Mouse (Mus musculus) kidney, embryonic 14.5 days (tissue): ENCODE results near the gene Mrc1. TPM values are rescaled to one million over a fixed set of nuclear protein-coding genes. Genes with fewer than 3 reads are reported as not detected.

ENCODE experiments used
- ATAC-seq: fragments of 200-750 bp; cut with Nextera tagmentation; 2 replicates; pipeline ENCODE4 v1.8.0; 2017; ENCODE audit warnings: moderate number of reproducible peaks, mild to moderate bottlenecking, moderate TSS enrichment, moderate library complexity; ENCODE audit not compliant: low FRiP score, low TSS enrichment
- H3K27ac ChIP-seq: fragments of 300-500 bp; sonication (generic); 2 replicates; pipeline ENCODE4 v1.5.1; 2014; ENCODE audit warnings: low read depth, mild to moderate bottlenecking, low read length, moderate library complexity, mixed read lengths
- H3K27me3 ChIP-seq: fragments of 300-500 bp; sonication (generic); 2 replicates; pipeline ENCODE4 v1.6.1; 2014; ENCODE audit warnings: mild to moderate bottlenecking, low read length; ENCODE audit not compliant: control insufficient read depth, insufficient read depth
- H3K36me3 ChIP-seq: fragments of 300-500 bp; sonication (generic); 2 replicates; pipeline ENCODE4 v1.6.1; 2014; ENCODE audit warnings: low read length, mixed read lengths; ENCODE audit not compliant: control insufficient read depth, insufficient read depth
- H3K4me1 ChIP-seq: fragments of 300-500 bp; sonication (generic); 2 replicates; pipeline ENCODE4 v1.6.1; 2014; ENCODE audit warnings: low read length, mixed read lengths; ENCODE audit not compliant: control insufficient read depth, insufficient read depth
- H3K4me2 ChIP-seq: fragments of 300-500 bp; sonication (generic); replicated peaks from 2 replicates; pipeline ENCODE4 v1.6.1; 2014; ENCODE audit warnings: low read depth, mild to moderate bottlenecking, low read length
- H3K4me3 ChIP-seq: fragments of 300-500 bp; sonication (generic); 2 replicates; pipeline ENCODE4 v1.5.1; 2014; ENCODE audit warnings: mild to moderate bottlenecking, low read length
- H3K9ac ChIP-seq: fragments of 300-500 bp; sonication (generic); 2 replicates; pipeline ENCODE4 v1.6.1; 2014; ENCODE audit warnings: low read depth, mild to moderate bottlenecking, low read length, moderate library complexity
- H3K9me3 ChIP-seq: fragments of 300-500 bp; sonication (generic); 2 replicates; pipeline ENCODE4 v1.6.1; 2016; ENCODE audit warnings: low read length; ENCODE audit not compliant: control insufficient read depth
- WGBS: fragments of 180-500 bp; shearing (Covaris S2); extraction: QIAGEN DNeasy Blood & Tissue Kit; methylation state at CpG from one replicate; pipeline ENCODE4 v1.1.7; 2014; 5-methylcytosine and 5-hydroxymethylcytosine counted together
- polyA plus RNA-seq: library from polyadenylated mRNA; unstranded; fragments of >200 nt; fragmentation: Nextera tagmentation; extraction: Ambion mirVana; gene quantifications from 2 replicates; pipeline ENCODE4 v1.2.1, GENCODE M21; 2014

Mrc1 gene
- polyA plus RNA-seq, 1 experiment from 2014 or later = 5.0 TPM

GRCm38 (mm10) chr2:14233983-14234382, 4.8 kb downstream of the Mrc1 start:
- 60% methylated on average over 2 of the region's 2 CpGs for WGBS
- Histone ChIP-seq H3K4me2 (no peak overlapping the region), H3K9ac (no peak overlapping the region), H3K36me3 (no peaks in the 10 kb centered on the region), H3K4me1 (no peaks in the 10 kb centered on the region), H3K4me3 (no peak overlapping the region), H3K9me3 (no peaks in the 10 kb centered on the region), H3K27me3 (no peaks in the 10 kb centered on the region), H3K27ac (no peak overlapping the region)
- ATAC-seq = no peak

- no peak overlapping the region for H3K27ac ChIP-seq
- H3K9me3 ChIP-seq = no peaks in the 10 kb centered on the region
- ATAC-seq = no peak
- no peaks in the 10 kb centered on the region for H3K36me3 ChIP-seq
- H3K9ac ChIP-seq = no peak overlapping the region
- no peak overlapping the region for H3K4me3 ChIP-seq
- 88% methylated on average over 5 of the region's 5 CpGs for WGBS
- no peak overlapping the region for H3K4me2 ChIP-seq
- H3K27me3 ChIP-seq = no peaks in the 10 kb centered on the region
- no peaks in the 10 kb centered on the region for H3K4me1 ChIP-seq
These were observed 6.1 kb downstream of the Mrc1 start for GRCm38 (mm10) chr2:14235319-14235718.

- H3K4me2 ChIP-seq = no peak overlapping the region
- no peaks in the 10 kb centered on the region for H3K4me1 ChIP-seq
- no peak overlapping the region for H3K27ac ChIP-seq
- no peaks in the 10 kb centered on the region for H3K36me3 ChIP-seq
- no peak overlapping the region for H3K4me3 ChIP-seq
- 86% methylated on average over 4 of the region's 4 CpGs for WGBS
- no peaks in the 10 kb centered on the region for H3K27me3 ChIP-seq
- H3K9ac ChIP-seq = no peak overlapping the region
- H3K9me3 ChIP-seq = no peaks in the 10 kb centered on the region
- no peak for ATAC-seq
These were observed 7.7 kb downstream of the Mrc1 start for GRCm38 (mm10) chr2:14236920-14237319.

GRCm38 (mm10) chr2:14237723-14238122, 8.5 kb downstream of the Mrc1 start:
- no peaks in the 10 kb centered on the region for H3K36me3 ChIP-seq
- WGBS = 31% methylated on average over 4 of the region's 4 CpGs
- H3K4me1 ChIP-seq = no peaks in the 10 kb centered on the region
- no peak overlapping the region for H3K4me3 ChIP-seq
- H3K9ac ChIP-seq = no peak overlapping the region
- no peaks in the 10 kb centered on the region for H3K9me3 ChIP-seq
- H3K27ac ChIP-seq = no peak overlapping the region
- no peaks in the 10 kb centered on the region for H3K27me3 ChIP-seq
- ATAC-seq = no peak
- H3K4me2 ChIP-seq = no peak overlapping the region

GRCm38 (mm10) chr2:14239151-14239550, 10.0 kb downstream of the Mrc1 start:
- H3K9ac ChIP-seq = no peak overlapping the region
- H3K9me3 ChIP-seq = no peaks in the 10 kb centered on the region
- no peaks in the 10 kb centered on the region for H3K36me3 ChIP-seq
- WGBS = 68% methylated on average over 5 of the region's 5 CpGs
- no peak for ATAC-seq
- no peaks in the 10 kb centered on the region for H3K27me3 ChIP-seq
- H3K4me2 ChIP-seq = no peak overlapping the region
- no peaks in the 10 kb centered on the region for H3K4me1 ChIP-seq
- no peak overlapping the region for H3K4me3 ChIP-seq
- H3K27ac ChIP-seq = no peak overlapping the region

GRCm38 (mm10) chr2:14244157-14244556, 15.0 kb downstream of the Mrc1 start:
- no peaks in the 10 kb centered on the region for H3K9me3 ChIP-seq
- no peaks in the 10 kb centered on the region for H3K27me3 ChIP-seq
- H3K27ac ChIP-seq = no peak overlapping the region
- no peak overlapping the region for H3K4me3 ChIP-seq
- H3K4me1 ChIP-seq = no peaks in the 10 kb centered on the region
- H3K36me3 ChIP-seq = no peaks in the 10 kb centered on the region
- no peak for ATAC-seq
- 95% methylated on average over 5 of the region's 5 CpGs for WGBS
- no peak overlapping the region for H3K9ac ChIP-seq
- H3K4me2 ChIP-seq = no peak overlapping the region

GRCm38 (mm10) chr2:14244668-14245067, 15.5 kb downstream of the Mrc1 start:
- Histone ChIP-seq H3K36me3 (no peaks in the 10 kb centered on the region), H3K4me2 (no peak overlapping the region), H3K9me3 (no peaks in the 10 kb centered on the region), H3K9ac (no peak overlapping the region), H3K27me3 (no peaks in the 10 kb centered on the region), H3K4me3 (no peak overlapping the region), H3K27ac (no peak overlapping the region), H3K4me1 (no peaks in the 10 kb centered on the region)
- no peak for ATAC-seq
- 82% methylated on average over 2 of the region's 2 CpGs for WGBS

GRCm38 (mm10) chr2:14249839-14250564, 20.8 kb downstream of the Mrc1 start:
- Histone ChIP-seq H3K4me2 (no peak overlapping the region), H3K9ac (no peak overlapping the region), H3K9me3 (no peaks in the 10 kb centered on the region), H3K27ac (no peak overlapping the region), H3K4me3 (no peak overlapping the region), H3K4me1 (no peaks in the 10 kb centered on the region), H3K27me3 (no peaks in the 10 kb centered on the region), H3K36me3 (no peaks in the 10 kb centered on the region)
- ATAC-seq = no peak
- WGBS = 81% methylated on average over 3 of the region's 3 CpGs

- Histone ChIP-seq H3K27me3 (no peaks in the 10 kb centered on the region), H3K4me1 (no peaks in the 10 kb centered on the region), H3K9me3 (no peaks in the 10 kb centered on the region), H3K9ac (no peak overlapping the region), H3K4me3 (no peak overlapping the region), H3K27ac (no peak overlapping the region), H3K4me2 (no peak overlapping the region), H3K36me3 (no peaks in the 10 kb centered on the region)
- ATAC-seq = no peak
- WGBS = 84% methylated on average over 3 of the region's 3 CpGs
These were observed 22.7 kb downstream of the Mrc1 start for GRCm38 (mm10) chr2:14251938-14252337.
